Mouse (Mus musculus): ENCODE data around the gene Slc39a11. TPM values are rescaled to one million over a fixed set of nuclear protein-coding genes. Genes with fewer than 3 reads are reported as not detected.

Slc39a11 gene
- polyA plus RNA-seq, 1 experiment from 2014 or later: 38.5 TPM

DNA sequence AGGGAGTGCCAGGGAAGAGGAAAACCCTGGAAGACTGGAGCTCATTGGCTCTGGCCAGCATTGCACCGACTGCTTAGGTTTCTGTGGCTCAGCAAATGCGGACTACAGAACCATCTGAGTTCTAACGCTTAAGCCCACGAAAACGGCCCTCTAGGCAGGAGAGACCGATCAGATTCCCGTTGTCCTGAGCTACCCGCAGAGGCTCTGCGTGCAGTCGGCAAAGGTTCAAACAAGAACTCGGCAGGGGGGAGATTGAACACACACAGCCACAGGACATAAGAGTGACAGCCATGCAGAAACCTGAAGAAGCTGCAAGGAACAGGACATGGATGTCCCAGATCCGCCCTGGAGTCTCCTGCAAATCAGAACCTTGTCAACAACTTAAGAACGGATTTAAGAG, 286.1 kb downstream of the Slc39a11 start:
- no peak overlapping the region for H3K9ac ChIP-seq (ENCODE audit: low read depth, low read length)
- no peak overlapping the region for H3K4me2 ChIP-seq (ENCODE audit: low read length)
- 15% methylated on average over 13 of the region's 13 CpGs for WGBS
- ATAC-seq: no peak; the same call in 1 of the 2 replicates
- H3K4me3 ChIP-seq (ENCODE audit: low read depth, low read length): no peak overlapping the region
- H3K4me1 ChIP-seq (ENCODE audit: control insufficient read depth, insufficient read depth, low read length): 0 out of 2 replicates have a peak, but pooled peaks cover 3% of the 10 kb centered on the region
- no peaks in the 10 kb centered on the region for H3K36me3 ChIP-seq (ENCODE audit: control insufficient read depth, insufficient read depth, low read length)
- no peak overlapping the region for H3K27ac ChIP-seq (ENCODE audit: low read length)
- no peaks in the 10 kb centered on the region for H3K27me3 ChIP-seq (ENCODE audit: control insufficient read depth, insufficient read depth, low read depth, low read length)
- H3K9me3 ChIP-seq (replicated peaks; ENCODE audit: control insufficient read depth, low read length, poor library complexity, severe bottlenecking): no peaks in the 10 kb centered on the region

- H3K4me3 ChIP-seq (ENCODE audit: low read depth, low read length): no peak overlapping the region
- H3K27me3 ChIP-seq (ENCODE audit: control insufficient read depth, insufficient read depth, low read depth, low read length): no peaks in the 10 kb centered on the region
- no peak overlapping the region for H3K9ac ChIP-seq (ENCODE audit: low read depth, low read length)
- no peaks in the 10 kb centered on the region for H3K9me3 ChIP-seq (replicated peaks; ENCODE audit: control insufficient read depth, low read length, poor library complexity, severe bottlenecking)
- 0 out of 2 replicates have a peak, but pooled peaks cover 3% of the 10 kb centered on the region for H3K4me1 ChIP-seq (ENCODE audit: control insufficient read depth, insufficient read depth, low read length)
- H3K36me3 ChIP-seq (ENCODE audit: control insufficient read depth, insufficient read depth, low read length): no peaks in the 10 kb centered on the region
- no peak overlapping the region for H3K27ac ChIP-seq (ENCODE audit: low read length)
- ATAC-seq: no peak
- no peak overlapping the region for H3K4me2 ChIP-seq (ENCODE audit: low read length)
- 94% methylated on average over 7 of the region's 7 CpGs for WGBS
Measured at GRCm38 (mm10) chr11:113362617-113363016, 287.3 kb downstream of the Slc39a11 start.

DNA sequence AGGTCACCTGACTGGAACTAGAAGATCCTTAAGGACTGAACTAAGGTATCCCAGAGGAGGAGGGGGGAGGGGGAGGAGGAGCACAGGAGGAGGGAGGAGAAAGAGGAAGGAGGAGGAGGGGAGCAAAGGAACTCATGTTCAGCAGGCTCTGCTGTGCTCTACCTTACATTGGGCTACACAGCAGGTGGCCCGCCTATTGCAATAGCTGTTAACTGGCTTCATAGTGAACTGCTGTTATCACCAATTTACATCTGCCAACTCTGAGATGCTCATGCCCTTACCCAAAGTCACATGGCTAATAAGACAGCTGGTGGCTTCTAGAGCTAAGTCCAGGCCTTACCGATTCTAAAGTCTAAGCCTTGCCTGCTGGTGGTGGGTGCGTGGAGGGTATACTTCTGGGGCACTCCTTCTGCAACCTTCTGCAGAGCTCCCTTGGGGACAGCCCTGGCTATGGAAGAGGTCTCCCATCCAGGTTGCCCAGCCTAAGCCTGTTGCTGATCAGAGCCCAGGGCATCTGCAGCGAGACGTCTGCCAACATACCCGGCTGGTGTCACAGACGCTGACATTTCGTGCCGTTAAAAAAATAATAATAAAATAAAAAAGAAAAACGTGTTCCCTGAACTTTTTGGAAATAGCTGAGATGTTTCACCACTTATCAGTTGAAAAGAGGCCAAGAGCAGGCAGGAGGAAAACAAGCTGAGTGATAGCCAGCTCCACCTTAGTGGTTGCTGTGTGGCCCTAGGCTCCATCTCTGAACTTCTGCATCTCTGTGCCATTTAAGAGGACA, 289.6 kb downstream of the Slc39a11 start:
- 87% methylated on average over 10 of the region's 10 CpGs for WGBS
- H3K27ac ChIP-seq (ENCODE audit: low read length): no peak overlapping the region
- no peaks in the 10 kb centered on the region for H3K36me3 ChIP-seq (ENCODE audit: control insufficient read depth, insufficient read depth, low read length)
- H3K4me1 ChIP-seq (ENCODE audit: control insufficient read depth, insufficient read depth, low read length): 0 out of 2 replicates have a peak, but pooled peaks cover 2% of the 10 kb centered on the region
- H3K9me3 ChIP-seq (replicated peaks; ENCODE audit: control insufficient read depth, low read length, poor library complexity, severe bottlenecking): no peaks in the 10 kb centered on the region
- no peak overlapping the region for H3K4me3 ChIP-seq (ENCODE audit: low read depth, low read length)
- H3K9ac ChIP-seq (ENCODE audit: low read depth, low read length): no peak overlapping the region
- no peaks in the 10 kb centered on the region for H3K27me3 ChIP-seq (ENCODE audit: control insufficient read depth, insufficient read depth, low read depth, low read length)
- no peak overlapping the region for H3K4me2 ChIP-seq (ENCODE audit: low read length)
- no peak for ATAC-seq

DNA sequence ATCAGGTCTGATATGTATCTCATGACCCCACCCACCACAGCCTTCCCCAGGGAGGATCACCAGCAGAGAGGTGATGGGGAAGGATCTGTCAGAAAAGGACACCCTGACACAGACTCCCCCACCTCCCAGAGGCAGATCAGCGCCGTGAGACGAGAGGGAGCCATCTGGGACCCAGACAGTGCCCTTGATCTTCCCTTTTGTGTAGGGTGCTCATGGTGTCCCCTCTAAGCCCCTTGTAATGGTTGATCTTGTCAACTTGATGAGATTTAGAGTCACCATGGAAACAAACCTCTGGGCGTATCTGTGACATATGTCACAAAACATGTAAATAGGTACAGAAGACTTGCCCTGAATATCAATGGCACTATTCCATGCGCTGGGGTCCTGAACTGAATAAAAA, 293.9 kb downstream of the Slc39a11 start:
- ATAC-seq: no peak
- no peaks in the 10 kb centered on the region for H3K9me3 ChIP-seq (replicated peaks; ENCODE audit: control insufficient read depth, low read length, poor library complexity, severe bottlenecking)
- 44% methylated on average over 5 of the region's 5 CpGs for WGBS
- no peak overlapping the region for H3K4me3 ChIP-seq (ENCODE audit: low read depth, low read length)
- no peak overlapping the region for H3K4me2 ChIP-seq (ENCODE audit: low read length)
- no peaks in the 10 kb centered on the region for H3K36me3 ChIP-seq (ENCODE audit: control insufficient read depth, insufficient read depth, low read length)
- H3K27me3 ChIP-seq (ENCODE audit: control insufficient read depth, insufficient read depth, low read depth, low read length): no peaks in the 10 kb centered on the region
- no peak overlapping the region for H3K9ac ChIP-seq (ENCODE audit: low read depth, low read length)
- no peak overlapping the region for H3K27ac ChIP-seq (ENCODE audit: low read length)
- peaks cover 10% of the 10 kb centered on the region for H3K4me1 ChIP-seq (ENCODE audit: control insufficient read depth, insufficient read depth, low read length)

DNA sequence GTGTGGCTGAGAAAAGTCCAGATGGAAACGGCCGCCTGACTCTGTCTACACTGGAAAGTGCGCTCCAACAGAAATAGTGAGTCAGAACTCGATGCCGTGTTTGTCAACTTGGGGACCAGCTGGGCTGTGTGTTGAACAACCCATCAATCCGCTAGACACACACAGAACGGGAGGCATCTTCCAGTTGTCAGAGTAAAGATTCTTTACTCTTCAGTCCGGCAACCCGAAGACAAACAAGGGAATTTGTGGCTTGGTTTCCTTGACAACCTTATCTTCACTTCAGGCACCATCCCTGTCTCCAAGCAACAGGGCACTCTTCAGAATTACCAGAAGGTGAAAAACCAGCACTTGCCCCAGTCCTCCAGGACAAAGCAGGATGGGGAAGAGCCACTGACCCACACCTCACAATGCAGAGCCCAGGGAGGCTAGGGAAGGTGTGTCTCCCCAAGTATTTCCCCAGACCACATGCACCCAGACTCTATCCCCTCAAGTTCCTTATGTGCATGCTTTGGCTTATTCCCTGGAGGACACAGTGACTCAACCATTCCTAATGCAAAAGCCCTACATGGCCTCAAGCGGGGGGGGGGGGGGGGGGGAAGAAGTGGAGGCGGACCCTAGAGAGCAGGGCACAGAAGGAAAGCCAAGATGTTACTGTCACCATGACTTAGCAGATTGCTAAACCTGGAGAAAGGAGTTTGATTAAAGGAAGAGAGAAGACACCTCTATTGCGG, 297.6 kb downstream of the Slc39a11 start:
- Histone ChIP-seq H3K9ac (ENCODE audit: low read depth, low read length) (no peak overlapping the region), H3K4me1 (ENCODE audit: control insufficient read depth, insufficient read depth, low read length) (peaks cover 10% of the 10 kb centered on the region), H3K9me3 (replicated peaks; ENCODE audit: control insufficient read depth, low read length, poor library complexity, severe bottlenecking) (0 out of 2 replicates have a peak, but pooled peaks cover 2% of the 10 kb centered on the region), H3K4me3 (ENCODE audit: low read depth, low read length) (no peak overlapping the region), H3K27me3 (ENCODE audit: control insufficient read depth, insufficient read depth, low read depth, low read length) (no peaks in the 10 kb centered on the region), H3K27ac (ENCODE audit: low read length) (peak overlapping the region; percentile 58), H3K4me2 (ENCODE audit: low read length) (no peak overlapping the region), H3K36me3 (ENCODE audit: control insufficient read depth, insufficient read depth, low read length) (no peaks in the 10 kb centered on the region)
- WGBS: 43% methylated on average over 11 of the region's 12 CpGs
- peak; percentile 40; the same call in 1 of the 2 replicates for ATAC-seq

DNA sequence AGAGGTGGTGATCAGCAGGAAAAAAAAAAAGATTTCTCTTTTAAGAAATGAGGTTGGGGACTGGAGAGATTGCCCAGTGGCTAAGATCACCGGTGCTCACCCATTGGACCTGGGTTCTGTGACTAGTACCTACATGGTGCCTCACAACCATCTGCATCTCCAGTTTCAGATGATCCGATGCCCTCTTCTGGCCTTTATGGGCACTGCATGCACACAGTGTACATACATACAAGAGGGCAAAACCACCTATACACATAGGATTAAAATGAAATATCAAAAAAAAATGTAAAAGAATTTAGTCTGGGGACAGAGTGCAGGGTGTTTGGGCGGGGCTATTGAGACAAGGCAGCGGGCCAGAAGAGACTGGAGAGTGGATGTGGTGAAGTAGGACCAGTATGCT, 299.3 kb downstream of the Slc39a11 start:
- WGBS: 92% methylated on average over 4 of the region's 4 CpGs
- Histone ChIP-seq H3K4me2 (ENCODE audit: low read length) (no peak overlapping the region), H3K4me1 (ENCODE audit: control insufficient read depth, insufficient read depth, low read length) (peaks cover 18% of the 10 kb centered on the region), H3K4me3 (ENCODE audit: low read depth, low read length) (no peak overlapping the region), H3K27ac (ENCODE audit: low read length) (no peak overlapping the region), H3K36me3 (ENCODE audit: control insufficient read depth, insufficient read depth, low read length) (no peaks in the 10 kb centered on the region), H3K9me3 (replicated peaks; ENCODE audit: control insufficient read depth, low read length, poor library complexity, severe bottlenecking) (0 out of 2 replicates have a peak, but pooled peaks cover 2% of the 10 kb centered on the region), H3K9ac (ENCODE audit: low read depth, low read length) (no peak overlapping the region), H3K27me3 (ENCODE audit: control insufficient read depth, insufficient read depth, low read depth, low read length) (no peaks in the 10 kb centered on the region)
- no peak for ATAC-seq

DNA sequence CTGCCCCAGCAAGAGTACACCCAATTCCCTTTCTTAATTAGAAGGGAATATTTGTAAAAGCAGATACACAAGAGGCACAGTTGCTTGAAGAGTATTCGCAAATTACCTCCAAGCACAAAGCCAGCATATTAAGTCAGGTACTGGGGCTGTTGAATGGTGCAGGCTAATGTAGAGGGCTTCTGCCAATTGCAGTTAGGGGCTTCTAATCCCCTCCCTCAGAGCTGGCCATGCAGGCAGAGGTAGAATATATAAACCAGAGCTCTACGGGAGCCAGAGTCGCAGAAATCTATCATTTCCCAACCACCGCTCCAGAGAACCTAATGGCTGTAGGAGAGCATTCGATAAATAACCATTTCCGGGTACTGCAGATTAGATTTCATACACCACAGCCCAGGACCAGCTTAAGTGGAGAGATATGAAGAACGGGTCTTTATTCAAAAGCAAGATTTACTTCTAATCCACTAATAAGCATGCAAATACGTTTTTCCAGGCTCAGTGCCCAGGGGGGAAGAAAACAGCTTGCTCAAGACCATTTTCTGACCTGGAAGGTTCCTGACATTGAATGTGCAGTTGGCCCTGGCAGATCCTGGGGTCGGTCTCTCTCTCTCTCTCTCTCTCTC, 302.9 kb downstream of the Slc39a11 start:
- H3K27me3 ChIP-seq (ENCODE audit: control insufficient read depth, insufficient read depth, low read depth, low read length): no peaks in the 10 kb centered on the region
- H3K9me3 ChIP-seq (replicated peaks; ENCODE audit: control insufficient read depth, low read length, poor library complexity, severe bottlenecking): 0 out of 2 replicates have a peak, but pooled peaks cover 2% of the 10 kb centered on the region
- H3K4me2 ChIP-seq (ENCODE audit: low read length): no peak overlapping the region
- H3K27ac ChIP-seq (ENCODE audit: low read length): peak overlapping the region; percentile 70
- peak overlapping the region; percentile 7; the same call in 1 of the 2 replicates for H3K9ac ChIP-seq (ENCODE audit: low read depth, low read length)
- 21% methylated on average over 9 of the region's 9 CpGs for WGBS
- ATAC-seq: peak; percentile 49; the same call in 1 of the 2 replicates
- no peaks in the 10 kb centered on the region for H3K36me3 ChIP-seq (ENCODE audit: control insufficient read depth, insufficient read depth, low read length)
- peaks cover 12% of the 10 kb centered on the region for H3K4me1 ChIP-seq (ENCODE audit: control insufficient read depth, insufficient read depth, low read length)
- H3K4me3 ChIP-seq (ENCODE audit: low read depth, low read length): no peak overlapping the region

GRCm38 (mm10) chr11:113339770-113340169, 310.1 kb downstream of the Slc39a11 start:
- no peaks in the 10 kb centered on the region for H3K4me1 ChIP-seq (ENCODE audit: control insufficient read depth, insufficient read depth, low read length)
- no peak overlapping the region for H3K4me3 ChIP-seq (ENCODE audit: low read depth, low read length)
- H3K9ac ChIP-seq (ENCODE audit: low read depth, low read length): no peak overlapping the region
- no peak for ATAC-seq
- no peak overlapping the region for H3K27ac ChIP-seq (ENCODE audit: low read length)
- no peaks in the 10 kb centered on the region for H3K36me3 ChIP-seq (ENCODE audit: control insufficient read depth, insufficient read depth, low read length)
- WGBS: 79% methylated on average over 8 of the region's 8 CpGs
- no peaks in the 10 kb centered on the region for H3K9me3 ChIP-seq (replicated peaks; ENCODE audit: control insufficient read depth, low read length, poor library complexity, severe bottlenecking)
- H3K4me2 ChIP-seq (ENCODE audit: low read length): no peak overlapping the region
- H3K27me3 ChIP-seq (ENCODE audit: control insufficient read depth, insufficient read depth, low read depth, low read length): no peaks in the 10 kb centered on the region

All from midbrain, embryonic 16.5 days (tissue).